Mouse (Mus musculus): ENCODE results near the gene Mkrn3. TPM values are rescaled to one million over a fixed set of nuclear protein-coding genes. Genes with fewer than 3 reads are reported as not detected.

The Mkrn3 gene
- polyA plus RNA-seq, 1 experiment from 2014 or later = 4.0 TPM

DNA sequence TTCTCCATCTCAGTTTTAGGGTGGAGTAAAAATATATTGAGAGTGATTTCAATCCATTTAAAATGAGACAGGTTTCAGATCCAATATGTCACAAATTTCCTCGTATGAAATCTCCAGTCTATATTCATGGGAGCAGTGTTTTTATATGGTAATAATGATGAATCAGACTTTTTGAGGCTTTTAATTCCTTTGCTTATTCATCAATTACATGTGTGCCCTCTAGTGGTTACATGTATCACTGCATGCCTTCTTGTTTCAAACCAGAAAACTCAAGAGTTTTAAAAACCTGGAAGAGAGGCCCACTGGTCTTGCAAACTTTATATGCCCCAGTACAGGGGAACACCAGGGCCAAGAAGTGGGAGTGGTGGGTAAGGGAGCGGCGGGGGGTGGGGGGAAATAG lies 13.3 kb upstream of the Mkrn3 start:
- no peak overlapping the region for H3K9ac ChIP-seq (ENCODE audit: low read length)
- no peaks in the 10 kb centered on the region for H3K9me3 ChIP-seq (replicated peaks; ENCODE audit: control insufficient read depth, low read length)
- no peak for ATAC-seq (ENCODE audit: insufficient read depth, low FRiP score)
- no peaks in the 10 kb centered on the region for H3K27me3 ChIP-seq (ENCODE audit: control insufficient read depth, insufficient read depth, low read length)
- H3K4me1 ChIP-seq (ENCODE audit: control insufficient read depth, insufficient read depth, low read length) = no peaks in the 10 kb centered on the region
- whole genome bisulfite sequencing = 27% methylated on average over 3 of the region's 3 CpGs
- no peak overlapping the region for H3K4me2 ChIP-seq (ENCODE audit: low read depth, low read length)
- no peak overlapping the region for H3K27ac ChIP-seq (ENCODE audit: low read length)
- H3K4me3 ChIP-seq (replicated peaks; ENCODE audit: low read length) = no peak overlapping the region
- H3K36me3 ChIP-seq (ENCODE audit: control insufficient read depth, insufficient read depth, low read length) = no peaks in the 10 kb centered on the region

DNA sequence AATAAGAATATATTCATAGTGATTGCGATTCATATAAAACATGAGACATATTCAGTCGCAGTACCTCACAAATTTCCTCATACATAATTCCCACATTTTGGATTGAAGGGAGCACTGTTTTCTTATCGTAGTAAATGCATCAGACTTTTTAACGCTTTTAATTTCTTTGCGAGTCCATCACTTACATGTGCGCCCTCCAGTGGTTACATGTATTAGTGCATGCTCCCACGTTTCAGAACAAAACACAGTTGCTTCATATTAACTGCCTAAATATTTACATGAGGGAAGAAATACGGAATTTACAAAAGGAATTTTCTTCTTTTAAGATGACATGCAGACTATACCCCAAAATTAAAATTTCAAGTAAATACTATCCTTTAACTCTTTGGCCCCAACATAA lies 8.4 kb upstream of the Mkrn3 start:
- Histone ChIP-seq H3K9ac (ENCODE audit: low read length) (no peak overlapping the region), H3K4me3 (replicated peaks; ENCODE audit: low read length) (no peak overlapping the region), H3K9me3 (replicated peaks; ENCODE audit: control insufficient read depth, low read length) (no peaks in the 10 kb centered on the region), H3K27me3 (ENCODE audit: control insufficient read depth, insufficient read depth, low read length) (no peaks in the 10 kb centered on the region), H3K4me1 (ENCODE audit: control insufficient read depth, insufficient read depth, low read length) (no peaks in the 10 kb centered on the region), H3K4me2 (ENCODE audit: low read depth, low read length) (no peak overlapping the region), H3K36me3 (ENCODE audit: control insufficient read depth, insufficient read depth, low read length) (no peaks in the 10 kb centered on the region), H3K27ac (ENCODE audit: low read length) (no peak overlapping the region)
- no peak for ATAC-seq (ENCODE audit: insufficient read depth, low FRiP score)
- WGBS = 23% methylated on average over 8 of the region's 8 CpGs

DNA sequence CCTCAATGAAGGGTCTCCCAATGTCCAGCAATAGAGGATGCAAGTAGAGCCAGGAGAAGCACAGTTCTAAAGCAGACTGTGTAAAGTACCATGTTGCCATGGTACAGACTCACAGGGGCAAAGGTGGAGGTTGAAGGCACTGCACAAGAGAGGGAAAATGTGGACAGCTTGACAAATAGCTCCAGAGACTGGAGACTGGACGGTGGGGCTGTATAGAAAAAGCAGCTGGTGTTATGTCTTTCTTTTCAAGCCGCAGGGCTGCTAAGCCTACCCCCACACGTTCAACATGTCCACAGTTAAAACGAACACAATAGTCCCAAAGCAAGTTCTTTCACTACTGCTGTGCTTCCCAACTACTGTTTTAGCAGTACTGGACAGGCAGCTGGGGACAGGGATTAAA lies 3.3 kb upstream of the Mkrn3 start:
- no peaks in the 10 kb centered on the region; the same call in 1 of the 2 replicates for H3K9me3 ChIP-seq (replicated peaks; ENCODE audit: control insufficient read depth, low read length)
- ATAC-seq (ENCODE audit: insufficient read depth, low FRiP score) = no peak
- 50% methylated on average over 4 of the region's 4 CpGs for WGBS
- no peak overlapping the region for H3K27ac ChIP-seq (ENCODE audit: low read length)
- H3K27me3 ChIP-seq (ENCODE audit: control insufficient read depth, insufficient read depth, low read length) = no peaks in the 10 kb centered on the region
- H3K4me2 ChIP-seq (ENCODE audit: low read depth, low read length) = no peak overlapping the region
- H3K4me3 ChIP-seq (replicated peaks; ENCODE audit: low read length) = no peak overlapping the region
- H3K9ac ChIP-seq (ENCODE audit: low read length) = no peak overlapping the region
- no peaks in the 10 kb centered on the region for H3K36me3 ChIP-seq (ENCODE audit: control insufficient read depth, insufficient read depth, low read length)
- peaks cover 7% of the 10 kb centered on the region; the same call in 1 of the 2 replicates for H3K4me1 ChIP-seq (ENCODE audit: control insufficient read depth, insufficient read depth, low read length)

DNA sequence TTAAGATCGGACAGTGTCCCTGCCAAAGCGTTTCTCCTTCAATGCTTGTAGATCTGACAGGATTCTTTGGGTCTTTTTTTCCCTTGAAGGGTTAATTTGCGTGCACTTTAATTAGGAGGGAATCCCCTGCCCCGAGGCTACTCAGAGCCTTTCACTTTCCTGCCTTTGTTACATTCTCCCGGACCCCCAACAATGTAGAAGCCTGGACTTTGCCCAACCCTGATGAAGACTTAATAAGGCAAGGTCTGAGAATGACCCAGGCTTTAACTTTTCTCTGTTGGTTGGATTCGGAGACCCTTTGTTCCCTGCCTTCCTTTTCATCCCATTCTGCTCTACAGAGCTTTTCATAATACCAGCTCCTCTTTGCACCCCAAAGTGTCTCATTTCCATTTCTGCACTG lies 627 bp upstream of the Mkrn3 start:
- no peaks in the 10 kb centered on the region for H3K36me3 ChIP-seq (ENCODE audit: control insufficient read depth, insufficient read depth, low read length)
- H3K27ac ChIP-seq (ENCODE audit: low read length) = no peak overlapping the region
- H3K4me3 ChIP-seq (replicated peaks; ENCODE audit: low read length) = no peak overlapping the region; the same call in 1 of the 2 replicates
- WGBS = 70% methylated on average over 6 of the region's 6 CpGs
- peaks cover 7% of the 10 kb centered on the region; the same call in 1 of the 2 replicates for H3K4me1 ChIP-seq (ENCODE audit: control insufficient read depth, insufficient read depth, low read length)
- H3K27me3 ChIP-seq (ENCODE audit: control insufficient read depth, insufficient read depth, low read length) = no peaks in the 10 kb centered on the region
- ATAC-seq (ENCODE audit: insufficient read depth, low FRiP score) = no peak
- no peaks in the 10 kb centered on the region; the same call in 1 of the 2 replicates for H3K9me3 ChIP-seq (replicated peaks; ENCODE audit: control insufficient read depth, low read length)
- no peak overlapping the region for H3K9ac ChIP-seq (ENCODE audit: low read length)
- H3K4me2 ChIP-seq (ENCODE audit: low read depth, low read length) = peak overlapping the region; percentile 51

DNA sequence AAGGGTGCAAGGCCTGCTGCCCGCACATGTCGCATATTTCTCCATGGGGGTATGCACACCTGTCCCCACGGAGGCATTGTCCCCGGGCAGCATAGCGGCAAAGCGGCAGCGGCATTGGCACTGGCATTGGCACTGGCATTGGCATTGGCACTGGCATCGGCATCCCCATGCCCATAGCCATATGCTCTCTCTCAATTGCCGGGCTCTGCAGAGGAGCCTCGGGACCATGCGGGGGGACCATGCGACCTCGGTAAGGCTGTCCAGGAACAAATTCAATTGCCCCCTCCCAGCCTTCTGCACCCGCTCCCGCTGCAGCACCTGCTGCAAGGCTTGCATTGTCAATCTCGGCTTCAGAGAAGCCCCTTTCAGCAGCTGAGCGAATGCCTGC lies 840 bp downstream of the Mkrn3 start:
- Histone ChIP-seq H3K36me3 (ENCODE audit: control insufficient read depth, insufficient read depth, low read length) (no peaks in the 10 kb centered on the region), H3K27ac (ENCODE audit: low read length) (no peak overlapping the region), H3K4me3 (replicated peaks; ENCODE audit: low read length) (peak overlapping the region; percentile 67), H3K4me1 (ENCODE audit: control insufficient read depth, insufficient read depth, low read length) (peaks cover 7% of the 10 kb centered on the region; the same call in 1 of the 2 replicates), H3K9ac (ENCODE audit: low read length) (peak overlapping the region; percentile 77), H3K27me3 (ENCODE audit: control insufficient read depth, insufficient read depth, low read length) (no peaks in the 10 kb centered on the region), H3K9me3 (replicated peaks; ENCODE audit: control insufficient read depth, low read length) (no peaks in the 10 kb centered on the region; the same call in 1 of the 2 replicates), H3K4me2 (ENCODE audit: low read depth, low read length) (peak overlapping the region; percentile 75)
- ATAC-seq (ENCODE audit: insufficient read depth, low FRiP score) = peak; percentile 44; the same call in 1 of the 2 replicates
- 58% methylated on average over 17 of the region's 17 CpGs for WGBS

DNA sequence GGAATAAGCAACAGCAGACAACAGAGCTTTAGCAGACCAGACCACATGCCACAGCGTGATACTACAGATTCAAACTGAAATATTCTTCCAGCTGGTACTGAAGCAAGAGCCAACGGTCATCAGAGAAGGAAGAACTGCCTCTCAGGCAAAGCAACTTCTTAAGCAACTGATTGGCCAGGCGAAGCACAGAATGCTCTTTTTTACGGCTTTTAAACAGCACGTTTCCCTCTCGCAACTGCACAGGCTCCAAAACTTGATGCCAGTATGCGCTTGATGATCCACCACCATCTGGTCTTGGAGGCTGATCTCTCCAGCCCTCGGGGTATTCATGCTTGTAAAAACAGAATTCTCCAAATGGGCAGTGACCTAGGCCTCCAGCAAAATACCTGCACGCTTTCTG lies 1.6 kb downstream of the Mkrn3 start:
- no peak for ATAC-seq (ENCODE audit: insufficient read depth, low FRiP score)
- Histone ChIP-seq H3K4me1 (ENCODE audit: control insufficient read depth, insufficient read depth, low read length) (peaks cover 7% of the 10 kb centered on the region; the same call in 1 of the 2 replicates), H3K4me2 (ENCODE audit: low read depth, low read length) (peak overlapping the region; percentile 75; the same call in 1 of the 2 replicates), H3K36me3 (ENCODE audit: control insufficient read depth, insufficient read depth, low read length) (no peaks in the 10 kb centered on the region), H3K4me3 (replicated peaks; ENCODE audit: low read length) (peak overlapping the region; percentile 67; the same call in 1 of the 2 replicates), H3K9me3 (replicated peaks; ENCODE audit: control insufficient read depth, low read length) (no peaks in the 10 kb centered on the region; the same call in 1 of the 2 replicates), H3K27ac (ENCODE audit: low read length) (no peak overlapping the region), H3K27me3 (ENCODE audit: control insufficient read depth, insufficient read depth, low read length) (no peaks in the 10 kb centered on the region), H3K9ac (ENCODE audit: low read length) (no peak overlapping the region)
- 80% methylated on average over 9 of the region's 9 CpGs for WGBS

DNA sequence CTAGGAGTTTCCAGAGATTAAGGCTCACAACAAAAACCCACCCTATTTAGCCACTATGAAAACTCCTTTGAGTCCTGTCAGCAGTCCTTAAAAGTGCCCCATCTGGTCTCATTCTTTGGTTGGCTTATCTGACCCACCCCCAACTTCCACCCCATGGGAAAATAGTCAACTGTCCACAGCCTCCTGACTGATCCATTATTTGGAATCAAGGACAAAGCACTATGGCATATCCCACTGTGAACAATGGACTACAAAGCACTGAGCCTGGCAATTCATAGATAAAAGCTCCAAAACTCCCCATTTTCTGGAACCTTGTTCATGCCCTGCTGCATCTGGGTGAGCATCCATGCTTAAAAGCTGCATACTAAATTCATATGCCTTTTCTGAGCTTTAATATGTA lies 3.8 kb downstream of the Mkrn3 start:
- Histone ChIP-seq H3K36me3 (ENCODE audit: control insufficient read depth, insufficient read depth, low read length) (no peaks in the 10 kb centered on the region), H3K27me3 (ENCODE audit: control insufficient read depth, insufficient read depth, low read length) (no peaks in the 10 kb centered on the region), H3K4me1 (ENCODE audit: control insufficient read depth, insufficient read depth, low read length) (peaks cover 7% of the 10 kb centered on the region; the same call in 1 of the 2 replicates), H3K4me3 (replicated peaks; ENCODE audit: low read length) (no peak overlapping the region), H3K9ac (ENCODE audit: low read length) (no peak overlapping the region), H3K4me2 (ENCODE audit: low read depth, low read length) (no peak overlapping the region), H3K9me3 (replicated peaks; ENCODE audit: control insufficient read depth, low read length) (no peaks in the 10 kb centered on the region; the same call in 1 of the 2 replicates), H3K27ac (ENCODE audit: low read length) (no peak overlapping the region)
- no peak for ATAC-seq (ENCODE audit: insufficient read depth, low FRiP score)

DNA sequence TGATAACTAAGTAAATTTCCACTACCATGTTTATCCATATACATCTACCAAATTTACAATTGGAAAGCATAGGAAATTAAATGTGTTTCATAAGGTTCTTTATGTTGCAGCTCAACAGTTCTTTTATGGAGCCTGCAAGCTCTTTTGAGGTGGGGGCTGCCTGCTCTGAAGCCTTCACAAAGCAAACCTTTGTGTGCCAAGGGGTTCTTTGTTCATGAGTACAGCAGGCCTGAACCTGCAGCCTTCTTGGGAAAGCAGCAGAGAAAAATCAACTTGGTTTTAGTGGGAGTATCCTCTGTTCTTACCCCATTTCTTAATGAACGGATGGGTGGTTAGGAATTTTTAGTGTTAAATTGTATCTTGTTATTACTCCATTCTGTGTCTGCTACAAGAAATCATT lies 4.7 kb downstream of the Mkrn3 start:
- Histone ChIP-seq H3K9me3 (replicated peaks; ENCODE audit: control insufficient read depth, low read length) (no peaks in the 10 kb centered on the region; the same call in 1 of the 2 replicates), H3K9ac (ENCODE audit: low read length) (no peak overlapping the region), H3K4me1 (ENCODE audit: control insufficient read depth, insufficient read depth, low read length) (peaks cover 7% of the 10 kb centered on the region; the same call in 1 of the 2 replicates), H3K36me3 (ENCODE audit: control insufficient read depth, insufficient read depth, low read length) (no peaks in the 10 kb centered on the region), H3K27ac (ENCODE audit: low read length) (no peak overlapping the region), H3K4me3 (replicated peaks; ENCODE audit: low read length) (no peak overlapping the region), H3K4me2 (ENCODE audit: low read depth, low read length) (no peak overlapping the region), H3K27me3 (ENCODE audit: control insufficient read depth, insufficient read depth, low read length) (no peaks in the 10 kb centered on the region)
- WGBS = 64% methylated on average over 1 of the region's 1 CpGs
- ATAC-seq (ENCODE audit: insufficient read depth, low FRiP score) = no peak

DNA sequence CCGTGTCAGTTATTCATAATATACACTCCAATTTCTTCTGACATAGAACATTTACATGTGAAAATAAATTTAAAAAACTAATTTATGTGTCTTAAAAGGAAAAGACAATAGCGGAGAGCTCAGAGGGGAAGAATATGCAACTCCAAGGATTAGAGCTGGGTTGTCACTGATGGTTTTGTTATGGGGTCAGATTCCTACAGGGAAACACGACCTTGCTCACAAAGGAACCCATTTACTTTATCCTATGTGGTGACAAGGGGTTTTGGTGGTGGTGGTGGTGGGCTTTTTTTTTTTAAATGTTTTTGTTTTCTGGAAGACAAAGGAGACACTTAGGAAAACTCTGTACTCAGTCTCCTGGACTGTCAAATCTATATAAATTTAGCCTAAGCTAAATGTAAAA lies 12.1 kb downstream of the Mkrn3 start:
- Histone ChIP-seq H3K9me3 (replicated peaks; ENCODE audit: control insufficient read depth, low read length) (peaks cover 4% of the 10 kb centered on the region; the same call in 1 of the 2 replicates), H3K4me2 (ENCODE audit: low read depth, low read length) (no peak overlapping the region), H3K4me3 (replicated peaks; ENCODE audit: low read length) (no peak overlapping the region), H3K27me3 (ENCODE audit: control insufficient read depth, insufficient read depth, low read length) (no peaks in the 10 kb centered on the region), H3K9ac (ENCODE audit: low read length) (no peak overlapping the region), H3K36me3 (ENCODE audit: control insufficient read depth, insufficient read depth, low read length) (no peaks in the 10 kb centered on the region), H3K4me1 (ENCODE audit: control insufficient read depth, insufficient read depth, low read length) (no peaks in the 10 kb centered on the region), H3K27ac (ENCODE audit: low read length) (no peak overlapping the region)
- ATAC-seq (ENCODE audit: insufficient read depth, low FRiP score) = no peak
- 53% methylated on average over 3 of the region's 3 CpGs for WGBS
